Comparison of ENCODE assay signal across 8 mouse cellular contexts in genomic region chr19:61225526-61226400, GRCm38 (mm10). TPM values are rescaled to one million over a fixed set of nuclear protein-coding genes. Genes with fewer than 3 reads are reported as not detected.
DNase-seq lines count a peak whose midpoint lies in the region; ATAC-seq and TF ChIP-seq lines count a peak whose summit lies in the region.

No protein-coding gene starts in this region.

- H3K4me2 ChIP-seq in embryonic facial prominence, embryonic 11.5 days (ENCODE audit: low read depth, low read length): peak overlapping the region; percentile 56
- H3K4me2 ChIP-seq in limb, embryonic 11.5 days (ENCODE audit: low read depth, severe bottlenecking): peak overlapping the region; percentile 48
- H3K4me2 ChIP-seq in midbrain, embryonic 12.5 days (replicated peaks): peak overlapping the region; percentile 58

- ATAC-seq in embryonic facial prominence, embryonic 11.5 days (replicated peaks; ENCODE audit: insufficient number of reproducible peaks, low FRiP score, low TSS enrichment, low read depth): peak; percentile 71
- ATAC-seq in limb, embryonic 11.5 days (ENCODE audit: insufficient number of reproducible peaks, low FRiP score, low TSS enrichment, low read depth): peak; percentile 48
- ATAC-seq in midbrain, embryonic 12.5 days (ENCODE audit: low FRiP score, low read depth): peak; percentile 58
- ATAC-seq in inflammation-experienced regulatory T-cells, adult 6 months: no peak

- H3K27ac ChIP-seq in embryonic facial prominence, embryonic 11.5 days (replicated peaks; ENCODE audit: low read depth, low read length): peak overlapping the region; percentile 20; the same call in 1 of the 2 replicates
- peak overlapping the region; percentile 27; the same call in 1 of the 2 replicates for H3K27ac ChIP-seq in kidney, adult 2 months (ENCODE audit: insufficient read depth, low read depth, low read length)
- no peak overlapping the region for H3K27ac ChIP-seq in limb, embryonic 11.5 days (replicated peaks; ENCODE audit: low read depth, low read length)
- H3K27ac ChIP-seq in midbrain, embryonic 12.5 days (replicated peaks): peak overlapping the region; percentile 74
- H3K27ac ChIP-seq in spleen, adult 2 months (ENCODE audit: insufficient read depth, low read length): peak overlapping the region; percentile 78; the same call in 1 of the 2 replicates

- H3K4me3 ChIP-seq in embryonic facial prominence, embryonic 11.5 days (ENCODE audit: low read depth, low read length): peak overlapping the region; percentile 54
- H3K4me3 ChIP-seq in kidney, adult 2 months (ENCODE audit: insufficient read depth, low read depth, low read length): peak overlapping the region; percentile 71
- peak overlapping the region; percentile 50 for H3K4me3 ChIP-seq in limb, embryonic 11.5 days (ENCODE audit: low read depth, low read length)
- H3K4me3 ChIP-seq in midbrain, embryonic 12.5 days: peak overlapping the region; percentile 52
- peak overlapping the region; percentile 66; the same call in 1 of the 2 replicates for H3K4me3 ChIP-seq in spleen, adult 2 months (ENCODE audit: extremely low read depth, insufficient read depth, insufficient read length)

- H3K9ac ChIP-seq in embryonic facial prominence, embryonic 11.5 days (replicated peaks; ENCODE audit: low read length): peak overlapping the region; percentile 32; the same call in 1 of the 2 replicates
- H3K9ac ChIP-seq in limb, embryonic 11.5 days (ENCODE audit: low read length): no peak overlapping the region
- no peak overlapping the region for H3K9ac ChIP-seq in midbrain, embryonic 12.5 days (replicated peaks)

- DNase-seq in brain, embryonic 14.5 days (ENCODE audit: low read depth): peak; percentile 97
- peak; percentile 91 for DNase-seq in embryonic facial prominence, embryonic 11.5 days (ENCODE audit: low spot score)
- DNase-seq in gastrocnemius, postnatal 4 days (ENCODE audit: low spot score in 2 of 2): peak; percentile 34 to 54
- peak; percentile 57 for DNase-seq in kidney, adult 2 months
- DNase-seq in limb, embryonic 11.5 days (ENCODE audit: low spot score): peak; percentile 89
- peak; percentile 59 for DNase-seq in spleen, adult 2 months (ENCODE audit: low read depth in 1 of 2, low spot score in 2 of 2)

- 8% methylated on average over 59 of the region's 70 CpGs for WGBS in embryonic facial prominence, embryonic 11.5 days
- WGBS in kidney, adult 2 months: 13% methylated on average over 70 of the region's 70 CpGs
- WGBS in limb, embryonic 11.5 days: 9% methylated on average over 69 of the region's 70 CpGs
- WGBS in midbrain, embryonic 12.5 days: 10% methylated on average over 70 of the region's 70 CpGs
- WGBS in spleen, adult 2 months: 30% methylated on average over 70 of the region's 70 CpGs

- no peaks in the 10 kb centered on the region for H3K9me3 ChIP-seq in embryonic facial prominence, embryonic 11.5 days (replicated peaks; ENCODE audit: control insufficient read depth, low read length)
- H3K9me3 ChIP-seq in limb, embryonic 11.5 days (ENCODE audit: control insufficient read depth, low read length): no peaks in the 10 kb centered on the region
- no peaks in the 10 kb centered on the region for H3K9me3 ChIP-seq in midbrain, embryonic 12.5 days

- H3K4me1 ChIP-seq in embryonic facial prominence, embryonic 11.5 days (ENCODE audit: control insufficient read depth, insufficient read depth, low read length): no peaks in the 10 kb centered on the region
- no peaks in the 10 kb centered on the region for H3K4me1 ChIP-seq in kidney, adult 2 months (ENCODE audit: control insufficient read depth, insufficient read depth, low read length)
- no peaks in the 10 kb centered on the region for H3K4me1 ChIP-seq in limb, embryonic 11.5 days (ENCODE audit: control insufficient read depth, insufficient read depth, low read length)
- no peaks in the 10 kb centered on the region; the same call in 1 of the 2 replicates for H3K4me1 ChIP-seq in midbrain, embryonic 12.5 days
- H3K4me1 ChIP-seq in spleen, adult 2 months (ENCODE audit: control insufficient read depth, insufficient read depth, insufficient read length): peaks cover 8% of the 10 kb centered on the region; the same call in 1 of the 2 replicates

- TF ChIP-seq CTCF in brain, embryonic 14.5 days (IDR thresholded peaks at IDR 0.05; ENCODE audit: borderline replicate concordance, extremely low read depth, insufficient read depth, insufficient read length): no peak
- TF ChIP-seq CTCF in kidney, adult 2 months (conservative IDR thresholded peaks at IDR 0.05; ENCODE audit: insufficient read depth, insufficient read length, low read depth, low read length): no peak
- no peak for TF ChIP-seq CTCF in spleen, adult 2 months (IDR thresholded peaks at IDR 0.05; ENCODE audit: extremely low read depth, insufficient read depth, insufficient read length, insufficient replicate concordance)

- no peak for TF ChIP-seq POLR2A in brain, embryonic 14.5 days (IDR thresholded peaks at IDR 0.05; ENCODE audit: borderline replicate concordance, extremely low read depth, insufficient read depth, insufficient read length, poor library complexity, severe bottlenecking)
- TF ChIP-seq POLR2A in kidney, adult 2 months (IDR thresholded peaks at IDR 0.05; ENCODE audit: low read depth, low read length): no peak
- TF ChIP-seq POLR2A in spleen, adult 2 months (IDR thresholded peaks at IDR 0.05; ENCODE audit: low read depth, low read length): no peak

- no peaks in the 10 kb centered on the region for H3K27me3 ChIP-seq in embryonic facial prominence, embryonic 11.5 days (ENCODE audit: control insufficient read depth, insufficient read depth, low read length)
- no peaks in the 10 kb centered on the region for H3K27me3 ChIP-seq in kidney, adult 2 months (replicated peaks; ENCODE audit: control insufficient read depth, insufficient read depth, low read length)
- H3K27me3 ChIP-seq in limb, embryonic 11.5 days (ENCODE audit: control insufficient read depth, insufficient read depth, low read length): no peaks in the 10 kb centered on the region
- H3K27me3 ChIP-seq in midbrain, embryonic 12.5 days: peaks cover 5% of the 10 kb centered on the region; the same call in 1 of the 2 replicates
- no peaks in the 10 kb centered on the region for H3K27me3 ChIP-seq in spleen, adult 2 months (ENCODE audit: control insufficient read depth, insufficient read depth, low read length)

- no peaks in the 10 kb centered on the region for H3K36me3 ChIP-seq in embryonic facial prominence, embryonic 11.5 days (replicated peaks; ENCODE audit: control insufficient read depth, insufficient read depth, low read depth, low read length)
- H3K36me3 ChIP-seq in kidney, adult 2 months (ENCODE audit: control insufficient read depth, insufficient read depth, low read length): no peaks in the 10 kb centered on the region
- H3K36me3 ChIP-seq in limb, embryonic 11.5 days (ENCODE audit: control insufficient read depth, insufficient read depth, low read length): no peaks in the 10 kb centered on the region
- no peaks in the 10 kb centered on the region for H3K36me3 ChIP-seq in midbrain, embryonic 12.5 days
- H3K36me3 ChIP-seq in spleen, adult 2 months (ENCODE audit: control insufficient read depth, insufficient read depth, low read length): no peaks in the 10 kb centered on the region

RNA-seq across cellular contexts. Expression of gene Csf2ra, which starts 2.5 kb away (rescaled TPM):
- 192 and 203 TPM in 2 replicates for polyA plus RNA-seq in brain, embryonic 14.5 days (2012; rRNA removed)
- 6.7 and 10.1 TPM in 2 replicates for polyA plus RNA-seq in embryonic facial prominence, embryonic 11.5 days (2014; fragmentation: Nextera tagmentation; extraction: Ambion mirVana)
- 1 to 10 TPM; 6.2 to 8.7 TPM for total RNA-seq in gastrocnemius, postnatal 4 days (2021)
- polyA plus RNA-seq in kidney, adult 2 months (2012; rRNA removed): 63.7 and 70.5 TPM in 2 replicates
- 15.1 and 17.6 TPM in 2 replicates for polyA plus RNA-seq in limb, embryonic 11.5 days (2014; fragmentation: Nextera tagmentation; extraction: Ambion mirVana)
- polyA plus RNA-seq in midbrain, embryonic 12.5 days (2016; fragmentation: Nextera tagmentation; extraction: Ambion mirVana): 37.9 and 40.1 TPM in 2 replicates
- 419 and 523 TPM in 2 replicates for polyA plus RNA-seq in spleen, adult 2 months (2012; rRNA removed)
- polyA plus RNA-seq in inflammation-experienced regulatory T-cells, adult 6 months (2017; shearing (Covaris generic)): 1 to 10 TPM; 1.1 to 1.4 (median 1.2) TPM

RNA-seq across cellular contexts. Expression of gene Gm6020, which starts 42.1 kb away (rescaled TPM):
- not detected in 2 replicates for polyA plus RNA-seq in brain, embryonic 14.5 days (2012; rRNA removed)
- not detected in 2 replicates for polyA plus RNA-seq in embryonic facial prominence, embryonic 11.5 days (2014; fragmentation: Nextera tagmentation; extraction: Ambion mirVana)
- total RNA-seq in gastrocnemius, postnatal 4 days (2021): not detected
- not detected in 2 replicates for polyA plus RNA-seq in kidney, adult 2 months (2012; rRNA removed)
- polyA plus RNA-seq in limb, embryonic 11.5 days (2014; fragmentation: Nextera tagmentation; extraction: Ambion mirVana): not detected in 2 replicates
- polyA plus RNA-seq in midbrain, embryonic 12.5 days (2016; fragmentation: Nextera tagmentation; extraction: Ambion mirVana): not detected in 2 replicates
- polyA plus RNA-seq in spleen, adult 2 months (2012; rRNA removed): not detected in 2 replicates
- not detected for polyA plus RNA-seq in inflammation-experienced regulatory T-cells, adult 6 months (2017; shearing (Covaris generic))

RNA-seq across cellular contexts. Expression of gene Gm7102, which starts 49.7 kb away (rescaled TPM):
- polyA plus RNA-seq in brain, embryonic 14.5 days (2012; rRNA removed): 0.04 and 0.07 TPM in 2 replicates
- 0.56 TPM in 1 of 2 replicates, not detected in the other for polyA plus RNA-seq in embryonic facial prominence, embryonic 11.5 days (2014; fragmentation: Nextera tagmentation; extraction: Ambion mirVana)
- total RNA-seq in gastrocnemius, postnatal 4 days (2021): not detected
- 0.05 TPM in 1 of 2 replicates, not detected in the other for polyA plus RNA-seq in kidney, adult 2 months (2012; rRNA removed)
- 0.13 TPM in 1 of 2 replicates, not detected in the other for polyA plus RNA-seq in limb, embryonic 11.5 days (2014; fragmentation: Nextera tagmentation; extraction: Ambion mirVana)
- 0.17 and 0.21 TPM in 2 replicates for polyA plus RNA-seq in midbrain, embryonic 12.5 days (2016; fragmentation: Nextera tagmentation; extraction: Ambion mirVana)
- polyA plus RNA-seq in spleen, adult 2 months (2012; rRNA removed): not detected in 2 replicates
- not detected for polyA plus RNA-seq in inflammation-experienced regulatory T-cells, adult 6 months (2017; shearing (Covaris generic))

Comparison
In these comparisons a context has a peak if more than half of its experiments do, and no peak if none do; other contexts are left out.
1. DNase-seq: peak in every context shown above with its lines; median percentile 97 in brain, embryonic 14.5 days; 91 in embryonic facial prominence, embryonic 11.5 days; 89 in limb, embryonic 11.5 days; 59 in spleen, adult 2 months; 57 in kidney, adult 2 months; 44 in gastrocnemius, postnatal 4 days.